Mouse (Mus musculus): ENCODE measurements around the gene Mov10. TPM values are rescaled to one million over a fixed set of nuclear protein-coding genes. Genes with fewer than 3 reads are reported as not detected.
A peak's percentile ranks its signal among the peaks of the same experiment; 100 is the strongest.
"Not testable (repeated sequence)": the region's sequence is repeated elsewhere in the genome, so short reads cannot be mapped to it uniquely, and the experiment has no call there.

The Mov10 gene
- polyA plus RNA-seq, 1 experiment from 2014 or later = 62.1 TPM

DNA sequence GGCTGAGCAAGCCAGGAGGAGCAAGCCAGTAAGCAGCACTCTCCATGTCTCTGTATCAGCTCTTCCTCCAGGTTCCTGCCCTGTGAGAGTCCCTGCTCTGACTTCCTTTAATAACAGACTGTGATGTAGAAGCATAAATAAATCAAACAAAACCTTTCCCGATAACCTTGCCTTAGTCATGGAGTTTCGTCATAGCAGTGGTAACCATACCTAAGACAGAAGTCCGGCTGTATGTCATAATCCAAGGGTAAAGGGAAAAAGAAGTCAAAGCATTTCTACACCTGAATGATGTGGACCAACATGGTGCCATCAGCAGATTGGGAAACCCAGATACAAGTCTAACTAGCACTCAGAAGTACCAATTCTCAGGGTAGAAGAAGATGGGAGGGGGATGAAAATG, 17.4 kb upstream of the Mov10 start:
- Histone ChIP-seq H3K9ac (no peak overlapping the region), H3K27ac (no peak overlapping the region), H3K27me3 (no peaks in the 10 kb centered on the region), H3K4me3 (no peak overlapping the region), H3K36me3 (peaks cover 56% of the 10 kb centered on the region), H3K9me3 (no peaks in the 10 kb centered on the region), H3K4me1 (no peaks in the 10 kb centered on the region), H3K4me2 (no peak overlapping the region)
- ATAC-seq (ENCODE audit: borderline replicate concordance, extremely low read depth, low FRiP score, low TSS enrichment) = no peak
- 89% methylated on average over 3 of the region's 3 CpGs for WGBS

DNA sequence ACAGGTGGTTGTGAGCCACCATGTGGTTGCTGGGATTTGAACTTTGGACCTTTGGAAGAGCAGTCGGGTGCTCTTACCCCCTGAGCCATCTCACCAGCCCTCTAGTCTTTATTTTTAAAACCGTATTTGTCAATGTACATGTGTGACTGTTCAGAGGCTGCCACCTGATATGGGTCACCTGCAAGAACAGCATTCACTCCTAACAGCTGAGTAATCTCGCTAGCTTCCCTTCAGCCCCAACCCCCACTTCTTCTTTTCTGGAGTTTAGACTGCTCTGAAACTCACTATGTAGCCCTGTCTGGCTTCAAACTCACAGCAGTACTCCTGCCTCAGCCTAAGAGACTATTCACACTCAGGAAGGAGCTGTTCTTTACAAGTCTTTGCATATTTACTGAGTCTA, 4.0 kb upstream of the Mov10 start:
- H3K4me1 ChIP-seq = peaks cover 11% of the 10 kb centered on the region
- H3K4me2 ChIP-seq = no peak overlapping the region
- WGBS = 80% methylated on average over 3 of the region's 3 CpGs
- no peak overlapping the region for H3K4me3 ChIP-seq
- H3K36me3 ChIP-seq = peaks cover 33% of the 10 kb centered on the region
- H3K27me3 ChIP-seq = no peaks in the 10 kb centered on the region
- ATAC-seq (ENCODE audit: borderline replicate concordance, extremely low read depth, low FRiP score, low TSS enrichment) = no peak
- H3K9ac ChIP-seq = no peak overlapping the region
- H3K9me3 ChIP-seq = no peaks in the 10 kb centered on the region
- H3K27ac ChIP-seq = no peak overlapping the region

DNA sequence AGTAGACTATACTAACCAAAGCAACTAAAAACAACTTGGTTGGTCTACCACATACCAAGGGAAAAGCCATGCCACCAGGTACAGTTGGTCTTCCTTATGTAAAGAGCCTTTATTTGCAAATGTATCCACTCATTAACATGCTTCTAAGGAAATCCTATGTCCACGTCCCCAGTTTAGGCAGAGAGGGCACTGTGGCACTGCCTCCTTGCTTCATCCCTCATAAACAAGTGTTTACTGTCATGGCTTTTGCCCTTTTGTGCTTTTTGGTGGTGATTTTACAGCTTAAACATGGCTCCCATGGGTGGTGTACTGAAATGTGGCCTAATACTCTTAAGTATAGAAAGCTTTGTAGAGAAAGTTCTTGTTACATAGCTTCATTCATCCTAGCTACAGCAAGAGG, 2.1 kb upstream of the Mov10 start:
- WGBS = 46% methylated on average over 1 of the region's 1 CpGs
- peaks cover 17% of the 10 kb centered on the region for H3K36me3 ChIP-seq
- H3K9ac ChIP-seq = no peak overlapping the region
- no peak overlapping the region for H3K4me2 ChIP-seq
- peaks cover 29% of the 10 kb centered on the region for H3K4me1 ChIP-seq
- H3K27me3 ChIP-seq = no peaks in the 10 kb centered on the region
- ATAC-seq (ENCODE audit: borderline replicate concordance, extremely low read depth, low FRiP score, low TSS enrichment) = no peak
- H3K9me3 ChIP-seq = no peaks in the 10 kb centered on the region
- H3K27ac ChIP-seq = no peak overlapping the region
- no peak overlapping the region for H3K4me3 ChIP-seq

DNA sequence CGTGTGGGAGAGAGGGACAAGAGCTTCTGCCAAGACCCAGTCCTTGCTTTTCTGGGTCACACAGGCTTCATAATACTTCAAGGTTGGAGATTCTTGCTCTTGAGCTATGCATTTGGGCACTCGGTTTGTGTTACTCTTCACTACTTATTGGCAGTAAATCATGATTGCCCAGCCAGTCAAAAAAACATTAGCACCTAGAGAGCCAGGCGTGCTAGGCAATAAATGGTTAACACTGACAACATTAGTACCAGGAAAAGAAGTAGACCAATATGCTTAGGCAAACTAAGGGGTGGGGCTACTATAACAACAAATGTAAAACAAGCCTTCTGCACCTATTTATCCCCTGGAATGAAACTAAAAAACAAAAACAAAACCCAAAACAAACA, 379 bp upstream of the Mov10 start:
- no peaks in the 10 kb centered on the region for H3K9me3 ChIP-seq
- peaks cover 33% of the 10 kb centered on the region for H3K4me1 ChIP-seq
- no peaks in the 10 kb centered on the region for H3K27me3 ChIP-seq
- peak overlapping the region; percentile 85; the same call in 1 of the 2 replicates for H3K9ac ChIP-seq
- WGBS = 5% methylated on average over 3 of the region's 3 CpGs
- peak overlapping the region; percentile 93 for H3K27ac ChIP-seq
- ATAC-seq (ENCODE audit: borderline replicate concordance, extremely low read depth, low FRiP score, low TSS enrichment) = no peak
- H3K36me3 ChIP-seq = peaks cover 13% of the 10 kb centered on the region; the same call in 1 of the 2 replicates
- H3K4me2 ChIP-seq = peak overlapping the region; percentile 69
- H3K4me3 ChIP-seq = peak overlapping the region; percentile 79

DNA sequence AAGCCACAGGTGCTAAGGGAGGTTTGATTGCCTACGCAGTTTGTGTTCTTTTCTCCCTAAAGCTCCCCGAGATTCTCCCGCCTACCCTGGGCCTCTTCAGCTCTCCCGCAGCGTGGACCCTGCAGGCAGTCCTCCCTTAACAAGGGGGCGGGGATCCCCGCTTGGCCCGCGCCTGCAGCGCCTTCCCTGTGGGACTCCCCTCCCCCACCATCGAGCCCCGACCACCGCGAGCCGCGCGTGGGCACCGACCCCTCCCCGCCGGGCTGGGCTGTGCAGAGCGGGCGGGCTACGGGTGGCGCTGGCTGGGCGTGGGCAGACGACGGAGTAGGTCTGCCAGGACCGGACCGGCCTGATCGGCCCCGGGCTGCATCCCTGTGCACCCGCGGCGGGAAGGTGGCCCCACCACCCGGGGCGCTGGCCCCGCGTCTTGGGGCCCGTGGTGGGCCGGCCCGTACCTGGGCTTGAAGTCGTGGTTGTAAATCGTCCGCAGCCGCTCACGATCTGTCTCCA, 827 bp downstream of the Mov10 start:
- ATAC-seq (ENCODE audit: borderline replicate concordance, extremely low read depth, low FRiP score, low TSS enrichment) = peak; percentile 81
- peak overlapping the region; percentile 93 for H3K27ac ChIP-seq
- peaks cover 33% of the 10 kb centered on the region for H3K4me1 ChIP-seq
- WGBS = 0% methylated on average over 45 of the region's 46 CpGs
- H3K36me3 ChIP-seq = peaks cover 10% of the 10 kb centered on the region; the same call in 1 of the 2 replicates
- peak overlapping the region; percentile 79 for H3K4me3 ChIP-seq
- peak overlapping the region; percentile 85 for H3K9ac ChIP-seq
- H3K27me3 ChIP-seq = no peaks in the 10 kb centered on the region
- no peaks in the 10 kb centered on the region for H3K9me3 ChIP-seq
- H3K4me2 ChIP-seq = peak overlapping the region; percentile 69

DNA sequence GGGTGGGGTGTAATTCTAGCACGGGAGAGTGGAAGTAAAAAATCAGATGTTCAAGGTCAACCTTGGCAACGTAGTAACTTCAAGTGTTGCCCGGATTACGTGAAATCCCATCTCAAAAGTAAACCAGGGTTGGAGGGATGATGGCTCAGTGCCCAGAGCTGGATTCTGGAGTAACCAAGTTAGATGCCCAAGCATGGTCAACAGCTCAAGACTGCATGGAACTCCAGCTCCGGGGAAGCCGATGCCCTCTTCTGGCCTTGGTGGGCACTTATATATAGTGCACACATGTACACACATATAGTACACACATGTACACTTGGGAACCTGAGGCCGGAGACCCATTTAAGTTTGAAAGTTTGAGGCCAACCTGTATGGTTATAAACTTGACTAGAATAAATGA, 2.2 kb downstream of the Mov10 start:
- ATAC-seq (ENCODE audit: borderline replicate concordance, extremely low read depth, low FRiP score, low TSS enrichment) = no peak
- Histone ChIP-seq H3K9me3 (no peaks in the 10 kb centered on the region), H3K4me1 (peaks cover 33% of the 10 kb centered on the region), H3K9ac (no peak overlapping the region), H3K36me3 (peaks cover under 1% of the 10 kb centered on the region; the same call in 1 of the 2 replicates), H3K27me3 (no peaks in the 10 kb centered on the region), H3K27ac (no peak overlapping the region), H3K4me2 (no peak overlapping the region), H3K4me3 (no peak overlapping the region)
- 91% methylated on average over 7 of the region's 7 CpGs for WGBS

DNA sequence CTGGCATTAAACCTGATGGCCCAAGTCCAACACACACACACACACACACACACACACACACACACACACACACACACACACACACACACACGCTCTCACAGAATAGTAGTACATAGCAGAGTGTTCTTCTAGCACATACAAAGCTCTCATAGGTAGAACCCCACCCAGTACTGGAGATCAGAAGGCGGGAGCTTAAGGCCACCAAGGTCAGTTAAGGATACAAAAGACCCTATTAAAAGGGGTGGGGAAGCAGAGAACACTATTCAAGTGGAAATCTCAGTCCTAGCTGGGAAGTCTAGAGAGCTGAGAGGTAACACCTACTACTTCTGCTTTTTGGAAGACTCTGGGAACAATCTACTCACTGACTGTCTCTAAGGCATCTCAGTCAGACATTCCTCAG, 3.0 kb downstream of the Mov10 start:
- H3K27me3 ChIP-seq = no peaks in the 10 kb centered on the region
- no peak for ATAC-seq (ENCODE audit: borderline replicate concordance, extremely low read depth, low FRiP score, low TSS enrichment)
- 84% methylated on average over 2 of the region's 2 CpGs for WGBS
- no peaks in the 10 kb centered on the region for H3K9me3 ChIP-seq
- no peak overlapping the region for H3K27ac ChIP-seq
- no peak overlapping the region for H3K9ac ChIP-seq
- H3K4me2 ChIP-seq = no peak overlapping the region
- no peaks in the 10 kb centered on the region; the same call in 1 of the 2 replicates for H3K36me3 ChIP-seq
- peaks cover 33% of the 10 kb centered on the region for H3K4me1 ChIP-seq
- no peak overlapping the region for H3K4me3 ChIP-seq

DNA sequence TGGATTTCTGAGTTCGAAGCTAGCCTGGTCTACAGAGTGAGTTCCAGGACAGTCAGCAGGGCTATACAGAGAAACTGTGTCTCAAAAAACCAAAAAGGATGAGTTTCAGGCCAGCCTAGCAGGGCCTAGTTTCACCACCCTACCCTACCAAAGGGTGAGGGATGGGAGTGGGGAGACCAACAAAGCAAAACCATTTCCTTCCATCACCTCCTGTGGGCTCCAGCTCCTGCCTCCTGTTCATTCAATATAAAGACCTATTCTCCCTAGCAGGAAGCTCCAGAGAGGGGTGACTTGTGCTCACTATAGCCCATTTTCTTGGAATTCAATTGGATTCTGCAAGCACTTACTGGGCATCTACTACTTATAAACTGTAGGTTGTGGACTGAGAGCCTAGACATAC, 3.6 kb downstream of the Mov10 start:
- Histone ChIP-seq H3K4me2 (no peak overlapping the region), H3K36me3 (no peaks in the 10 kb centered on the region; the same call in 1 of the 2 replicates), H3K4me1 (peaks cover 33% of the 10 kb centered on the region), H3K4me3 (no peak overlapping the region), H3K27me3 (no peaks in the 10 kb centered on the region), H3K27ac (no peak overlapping the region), H3K9ac (no peak overlapping the region), H3K9me3 (no peaks in the 10 kb centered on the region)
- WGBS = 100% methylated on average over 1 of the region's 1 CpGs
- no peak for ATAC-seq (ENCODE audit: borderline replicate concordance, extremely low read depth, low FRiP score, low TSS enrichment)

DNA sequence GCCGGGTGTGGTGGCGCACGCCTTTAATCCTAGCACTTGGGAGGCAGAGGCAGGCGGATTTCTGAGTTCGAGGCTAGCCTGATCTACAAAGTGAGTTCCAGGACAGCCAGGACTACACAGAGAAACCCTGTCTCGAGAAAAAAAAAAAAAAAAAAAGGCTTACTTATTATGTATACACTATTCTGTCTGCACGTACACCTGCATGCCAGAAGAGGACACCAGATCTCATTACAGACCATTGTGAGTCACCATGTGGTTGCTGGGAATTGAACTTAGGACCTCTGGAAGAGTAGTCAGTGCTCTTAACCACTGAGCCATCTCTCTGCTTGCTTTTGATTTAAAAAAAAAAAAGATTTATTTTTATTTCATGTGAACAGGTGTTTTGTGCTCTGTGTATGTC, 5.1 kb downstream of the Mov10 start:
- not testable (repeated sequence) for H3K9ac ChIP-seq; H3K9me3 ChIP-seq; H3K36me3 ChIP-seq; ATAC-seq (ENCODE audit: borderline replicate concordance, extremely low read depth, low FRiP score, low TSS enrichment); H3K4me3 ChIP-seq; H3K27me3 ChIP-seq; H3K27ac ChIP-seq; H3K4me2 ChIP-seq
- H3K4me1 ChIP-seq = peaks cover 22% of the 10 kb centered on the region
- 90% methylated on average over 7 of the region's 7 CpGs for WGBS

DNA sequence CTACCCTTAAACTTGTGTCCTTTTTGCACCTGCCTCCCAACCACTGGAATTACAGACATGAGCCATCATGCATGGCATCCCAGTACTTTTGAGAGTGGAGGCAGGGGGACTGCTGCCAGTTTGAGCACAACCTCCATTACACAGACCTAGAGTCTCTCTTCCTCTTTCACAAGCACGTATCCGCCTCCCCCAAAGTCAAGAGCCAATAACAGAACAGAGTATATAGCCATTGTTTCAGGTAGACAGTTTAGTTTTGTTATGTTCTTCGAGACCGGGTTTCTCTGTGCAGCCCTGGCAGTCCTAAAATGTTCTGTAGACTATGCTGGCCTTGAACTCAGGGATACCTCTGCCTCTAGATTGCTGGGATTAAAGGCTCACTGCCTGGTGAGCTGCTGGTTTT, 6.1 kb downstream of the Mov10 start:
- Histone ChIP-seq H3K27me3 (no peaks in the 10 kb centered on the region), H3K4me3 (no peak overlapping the region), H3K27ac (no peak overlapping the region), H3K9ac (no peak overlapping the region), H3K36me3 (no peaks in the 10 kb centered on the region; the same call in 1 of the 2 replicates), H3K4me1 (peaks cover 22% of the 10 kb centered on the region), H3K4me2 (no peak overlapping the region), H3K9me3 (no peaks in the 10 kb centered on the region)
- 88% methylated on average over 4 of the region's 4 CpGs for WGBS
- no peak for ATAC-seq (ENCODE audit: borderline replicate concordance, extremely low read depth, low FRiP score, low TSS enrichment)

DNA sequence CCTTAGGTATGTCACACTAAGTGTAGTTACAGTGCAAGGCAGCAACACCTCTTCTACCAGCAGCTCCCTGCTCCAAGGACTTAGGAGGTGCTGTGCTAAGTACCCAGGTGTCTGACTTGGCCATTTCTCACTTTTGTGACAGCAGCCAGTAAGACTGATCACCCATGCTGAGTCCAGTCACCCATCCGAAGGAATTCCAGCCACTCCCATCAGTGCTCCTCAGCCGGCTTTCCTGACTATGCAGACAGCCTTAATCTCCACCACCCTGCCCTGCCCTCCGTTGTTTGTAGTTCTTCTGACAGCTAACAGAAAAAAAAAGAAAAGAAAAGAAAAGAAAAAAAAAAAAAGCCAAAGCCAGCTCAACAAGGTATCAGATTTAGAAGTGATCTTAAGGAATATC, 6.6 kb downstream of the Mov10 start:
- H3K4me3 ChIP-seq = no peak overlapping the region
- no peaks in the 10 kb centered on the region for H3K27me3 ChIP-seq
- no peak for ATAC-seq (ENCODE audit: borderline replicate concordance, extremely low read depth, low FRiP score, low TSS enrichment)
- H3K4me1 ChIP-seq = peaks cover 17% of the 10 kb centered on the region
- 35% methylated on average over 3 of the region's 3 CpGs for WGBS
- H3K36me3 ChIP-seq = no peaks in the 10 kb centered on the region; the same call in 1 of the 2 replicates
- H3K9me3 ChIP-seq = no peaks in the 10 kb centered on the region
- no peak overlapping the region for H3K9ac ChIP-seq
- H3K4me2 ChIP-seq = no peak overlapping the region
- no peak overlapping the region for H3K27ac ChIP-seq

DNA sequence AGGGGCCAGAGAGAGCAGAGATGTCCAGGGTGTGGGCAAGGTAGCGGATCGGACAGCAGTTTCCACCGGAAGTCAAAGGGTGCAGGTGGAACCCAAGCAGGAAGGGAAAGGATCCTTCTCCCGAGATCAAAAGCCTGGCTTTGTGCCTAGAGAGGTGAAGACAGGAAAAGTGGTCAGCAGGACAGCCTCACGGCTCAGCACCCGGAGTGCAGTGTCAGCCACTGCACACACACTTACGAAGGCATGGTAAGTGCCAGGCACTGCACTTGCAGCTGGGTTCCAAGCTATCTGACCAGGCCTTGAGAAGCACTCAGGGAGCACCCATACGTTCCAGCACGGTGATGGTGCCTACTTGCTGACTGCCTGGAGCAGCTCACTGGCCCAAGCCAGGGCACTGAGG, 12.8 kb downstream of the Mov10 start:
- 66% methylated on average over 9 of the region's 9 CpGs for WGBS
- no peaks in the 10 kb centered on the region for H3K4me1 ChIP-seq
- H3K27me3 ChIP-seq = no peaks in the 10 kb centered on the region
- H3K4me3 ChIP-seq = no peak overlapping the region
- H3K4me2 ChIP-seq = no peak overlapping the region
- ATAC-seq (ENCODE audit: borderline replicate concordance, extremely low read depth, low FRiP score, low TSS enrichment) = no peak
- H3K9me3 ChIP-seq = no peaks in the 10 kb centered on the region
- H3K9ac ChIP-seq = no peak overlapping the region
- H3K27ac ChIP-seq = no peak overlapping the region
- peaks cover 35% of the 10 kb centered on the region for H3K36me3 ChIP-seq

DNA sequence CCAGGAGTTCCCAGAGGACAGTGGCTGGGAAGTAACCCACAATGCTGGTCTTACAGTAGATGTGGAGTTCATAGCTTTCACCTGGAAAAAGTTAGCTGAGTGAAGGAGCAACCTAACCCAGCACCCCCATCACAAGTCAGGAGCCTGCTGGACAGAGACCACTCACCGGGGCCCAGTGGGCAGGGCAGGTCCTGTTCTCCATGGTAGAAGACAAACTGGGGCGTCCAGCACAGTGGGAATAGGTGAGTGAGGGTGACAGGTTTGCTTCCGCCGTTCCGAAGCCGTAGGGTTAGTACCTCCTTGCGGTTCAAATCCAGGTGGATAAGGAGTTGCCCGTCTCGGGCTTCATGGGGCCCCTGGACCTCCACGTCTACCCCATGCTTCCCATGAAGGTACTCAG, 14.1 kb downstream of the Mov10 start:
- no peak for ATAC-seq (ENCODE audit: borderline replicate concordance, extremely low read depth, low FRiP score, low TSS enrichment)
- Histone ChIP-seq H3K27me3 (no peaks in the 10 kb centered on the region), H3K4me3 (no peak overlapping the region), H3K4me1 (no peaks in the 10 kb centered on the region), H3K9ac (no peak overlapping the region), H3K27ac (no peak overlapping the region), H3K36me3 (peaks cover 47% of the 10 kb centered on the region), H3K9me3 (no peaks in the 10 kb centered on the region), H3K4me2 (no peak overlapping the region)
- WGBS = 93% methylated on average over 10 of the region's 10 CpGs

All from lung, embryonic 15.5 days (tissue).